Mouse (Mus musculus) kidney, adult 18-20 months (tissue): ENCODE results near the gene Oscar.
"Not testable (repeated sequence)": the region's sequence is repeated elsewhere in the genome, so short reads cannot be mapped to it uniquely, and the experiment has no call there.

Source experiments
- DNase-seq: peaks from one replicate; pipeline ENCODE4 v3.0.0; 2021

Oscar gene

DNA sequence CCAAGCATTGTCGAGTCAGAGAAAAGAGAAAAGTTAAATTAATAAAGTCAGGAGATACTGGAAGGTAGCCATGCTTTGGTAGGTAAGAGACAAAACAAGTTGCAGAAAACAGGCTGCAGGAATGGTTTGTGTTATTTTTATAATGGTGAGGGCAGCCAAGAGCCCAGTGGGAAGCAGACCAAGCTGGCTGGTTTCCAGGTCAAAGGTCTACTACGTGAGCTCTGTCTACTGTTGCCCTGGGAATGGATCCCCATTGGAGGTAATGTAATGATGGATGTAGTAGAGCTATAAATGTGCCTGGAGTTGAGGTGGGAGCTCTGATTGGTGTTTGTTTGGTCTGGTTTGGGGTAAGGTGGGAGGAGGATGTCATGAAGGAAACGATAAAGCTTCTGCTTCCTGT lies 6.9 kb downstream of the Oscar start:
- peak; percentile 79 for DNase-seq

DNA sequence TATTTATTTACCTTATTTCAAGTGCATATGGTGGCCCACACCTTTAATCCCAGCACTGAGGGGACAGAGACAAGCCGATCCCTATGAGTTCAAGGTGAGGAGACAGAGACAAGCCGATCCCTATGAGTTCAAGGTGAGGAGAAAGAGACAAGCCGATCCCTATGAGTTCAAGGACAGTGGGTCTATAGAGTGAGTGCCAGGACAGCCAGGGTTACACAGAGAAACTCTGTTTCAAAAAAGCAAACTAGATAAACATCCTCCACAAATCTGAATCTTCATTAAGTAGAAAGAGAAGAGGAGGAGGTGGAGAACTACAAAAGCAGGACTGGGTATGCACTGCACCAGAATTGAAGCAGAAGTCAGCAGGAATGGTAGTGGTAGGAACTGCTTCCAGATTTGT lies 7.3 kb downstream of the Oscar start:
- no peak for DNase-seq

DNA sequence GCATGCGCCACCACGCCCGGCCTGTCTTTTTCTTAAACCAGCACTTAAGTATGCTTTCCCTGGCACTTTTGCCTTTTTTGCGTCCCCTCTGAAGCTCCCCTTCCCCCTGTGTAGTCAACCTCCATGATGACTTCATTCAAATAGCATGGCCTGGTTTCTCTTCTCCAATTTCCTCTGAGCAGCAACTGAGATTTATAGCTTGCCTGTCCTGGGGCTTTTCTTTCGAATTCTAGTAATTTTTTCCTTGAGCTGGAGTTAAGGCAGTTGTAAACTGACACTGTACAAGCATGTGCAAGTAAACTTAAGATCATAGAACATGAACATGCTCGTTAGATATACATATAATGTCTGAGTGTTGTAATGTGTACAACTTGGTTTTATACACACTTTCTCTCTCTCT lies 8.6 kb downstream of the Oscar start:
- DNase-seq = no peak

DNA sequence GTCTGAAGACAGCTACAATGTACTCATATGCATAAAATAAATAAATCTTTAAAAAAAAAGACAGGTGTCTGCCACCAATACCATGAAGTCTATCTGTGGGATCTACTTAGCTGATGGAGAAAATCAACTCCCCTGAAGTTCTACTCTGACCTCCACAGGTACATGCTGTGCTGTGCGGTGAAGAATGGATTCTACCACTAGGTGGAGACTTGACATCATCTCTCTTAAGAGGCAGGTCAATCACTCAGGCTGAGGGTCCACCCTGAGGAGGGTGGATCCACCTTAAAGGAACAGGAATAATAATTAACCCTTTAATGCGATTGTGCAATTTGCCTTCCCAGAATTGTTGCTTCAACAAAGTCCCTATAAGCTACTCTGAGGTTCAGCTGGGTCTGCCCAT lies 9.2 kb downstream of the Oscar start:
- DNase-seq = peak; percentile 36

DNA sequence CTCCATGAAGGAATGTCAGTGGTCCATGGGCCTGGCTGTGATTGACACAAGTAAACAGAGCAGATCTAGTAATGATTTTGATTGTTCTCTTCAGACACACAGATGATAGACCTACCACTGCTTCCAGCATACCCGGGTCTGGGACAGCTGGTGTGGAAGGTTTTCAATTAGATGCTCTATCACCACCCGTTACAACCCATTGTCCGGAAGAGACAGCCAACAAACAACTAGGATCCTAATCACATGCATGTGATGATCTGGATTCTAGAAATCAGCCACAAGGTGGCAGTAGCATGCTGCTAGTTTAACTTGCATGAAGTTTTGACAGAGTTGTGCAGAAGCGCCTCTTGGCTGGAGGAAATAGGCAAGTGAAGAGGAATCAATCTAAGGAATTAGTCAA lies 14.8 kb downstream of the Oscar start:
- DNase-seq = peak; percentile 66

DNA sequence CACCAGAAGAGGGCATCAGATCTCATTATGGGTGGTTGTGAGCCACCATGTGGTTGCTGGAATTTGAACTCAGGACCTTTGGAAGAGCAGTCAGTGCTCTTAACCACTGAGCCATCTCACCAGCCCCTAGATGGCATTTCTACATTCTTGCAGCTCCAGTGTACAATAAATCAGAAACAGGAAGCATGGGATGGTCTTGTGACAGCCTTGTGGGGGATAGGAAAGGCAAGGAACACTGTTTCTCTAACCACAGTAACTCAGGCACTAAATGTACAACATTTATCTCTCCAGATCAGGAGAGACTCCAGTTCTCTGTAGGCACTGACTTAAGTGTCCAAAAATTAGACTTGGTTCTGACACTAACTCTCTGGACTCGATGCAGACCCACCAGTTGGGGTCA lies 18.2 kb downstream of the Oscar start:
- DNase-seq = not testable (repeated sequence)

DNA sequence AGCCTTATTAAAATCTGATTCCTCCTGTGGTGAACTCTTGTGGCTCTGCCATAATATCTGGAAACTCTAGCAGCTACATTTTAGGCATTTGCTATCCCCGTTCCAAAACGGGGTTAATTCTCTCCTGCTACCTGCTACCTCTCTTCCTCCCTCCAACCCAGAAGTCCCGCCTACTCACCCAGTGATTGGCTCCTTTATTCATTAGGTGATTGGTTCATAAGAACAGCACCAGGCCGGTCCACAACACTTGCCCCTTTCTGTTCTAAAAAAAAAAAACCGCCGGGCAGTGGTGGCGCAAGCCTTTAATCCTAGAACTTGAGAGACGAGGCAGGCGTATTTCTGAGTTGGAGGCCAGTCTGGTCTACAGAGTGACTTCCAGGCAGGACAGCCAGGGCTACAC lies 20.8 kb downstream of the Oscar start:
- peak; percentile 43 for DNase-seq

DNA sequence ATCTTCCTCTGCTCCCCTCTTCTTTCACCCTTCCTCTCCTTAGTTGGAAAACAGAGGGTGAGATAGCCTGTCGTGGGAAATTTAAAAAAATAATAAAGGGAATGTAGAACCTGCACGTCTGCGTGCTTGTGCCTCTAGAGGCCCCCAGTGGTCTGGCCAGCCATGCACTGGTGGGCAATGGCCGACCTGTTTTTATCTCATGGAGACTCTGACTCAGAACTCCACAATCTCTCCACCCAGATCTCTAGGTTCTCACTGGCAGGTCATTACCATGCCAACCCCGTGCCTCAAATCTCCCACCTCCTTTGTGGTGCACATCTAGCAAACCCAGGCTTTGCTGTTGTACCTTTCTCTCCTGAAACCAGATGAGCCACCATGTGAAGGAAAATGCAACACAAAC lies 21.3 kb downstream of the Oscar start:
- no peak for DNase-seq

DNA sequence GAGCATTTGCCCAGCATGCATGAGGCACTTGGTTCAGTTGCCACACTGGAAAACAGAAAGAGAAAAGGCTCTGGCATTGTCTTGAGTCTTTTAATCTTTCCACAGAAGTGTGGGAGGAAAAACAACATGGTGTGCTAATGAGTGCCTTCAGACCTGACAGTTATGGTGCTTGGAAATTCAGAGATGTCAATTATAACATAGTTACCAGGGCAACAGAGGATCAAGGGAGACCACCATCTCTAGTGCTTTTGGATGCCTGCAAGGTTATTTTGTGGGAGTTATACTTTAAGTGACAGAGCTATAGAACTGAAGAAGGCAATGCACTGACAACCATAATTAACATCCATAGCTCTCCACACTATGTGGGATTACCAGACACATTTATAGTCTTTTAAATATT lies 22.1 kb downstream of the Oscar start:
- no peak for DNase-seq

DNA sequence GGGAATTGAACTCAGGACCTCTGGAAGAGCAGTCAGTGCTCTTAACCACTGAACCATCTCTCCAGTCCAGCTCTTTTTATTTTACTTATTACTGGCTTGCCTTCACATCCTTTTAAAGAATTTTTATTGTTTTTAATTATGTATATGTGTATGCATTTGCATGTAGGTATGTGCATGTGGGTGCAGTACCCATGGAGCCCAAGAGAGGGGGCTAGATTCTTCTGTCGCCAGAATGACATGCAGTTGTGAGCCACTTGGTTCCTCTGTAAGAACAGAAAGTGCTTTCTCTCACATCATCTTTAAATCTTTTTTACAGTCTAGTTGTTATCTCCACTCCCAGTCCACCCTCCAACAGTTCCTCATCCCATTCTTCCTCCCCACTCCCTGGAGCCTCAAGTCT lies 24.4 kb downstream of the Oscar start:
- no peak for DNase-seq

DNA sequence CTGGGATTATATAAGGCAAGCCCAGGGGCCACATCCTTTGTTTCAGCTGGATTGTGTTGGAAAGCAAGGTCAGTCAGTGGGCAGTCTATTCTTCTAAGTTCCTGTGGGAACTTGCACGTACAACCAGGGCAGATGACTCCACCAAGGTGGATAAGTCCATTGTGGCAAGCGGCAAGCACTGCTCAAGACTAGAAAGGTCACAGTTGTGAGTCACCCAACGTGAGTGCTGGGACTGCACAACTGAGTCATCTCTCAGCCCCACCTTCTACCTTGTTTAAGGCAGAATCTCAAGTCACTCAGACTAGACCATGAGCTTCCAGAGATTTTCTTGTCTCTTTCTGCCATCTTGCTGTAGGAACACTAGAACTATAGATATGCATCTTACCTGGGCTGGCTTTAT lies 25.4 kb downstream of the Oscar start:
- DNase-seq = no peak

DNA sequence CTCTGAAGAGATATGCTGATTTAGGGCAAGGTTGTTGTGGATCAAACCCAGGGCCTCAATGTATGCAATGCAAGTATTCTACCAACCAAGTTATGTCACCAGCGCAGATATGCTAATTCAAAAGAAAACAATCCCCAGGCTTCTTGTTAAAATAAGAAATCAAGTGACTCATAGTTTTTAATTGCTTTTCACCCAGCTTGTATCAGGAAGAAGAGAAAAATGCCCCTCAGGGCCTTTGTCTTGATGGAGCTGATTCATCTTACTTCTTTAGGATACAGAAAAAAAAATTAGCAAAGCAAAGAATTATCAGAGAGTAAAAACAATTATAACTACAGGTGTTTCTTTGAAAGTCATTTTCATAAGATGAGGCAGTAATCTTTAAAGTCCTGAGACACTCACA lies 28.7 kb downstream of the Oscar start:
- DNase-seq = no peak

DNA sequence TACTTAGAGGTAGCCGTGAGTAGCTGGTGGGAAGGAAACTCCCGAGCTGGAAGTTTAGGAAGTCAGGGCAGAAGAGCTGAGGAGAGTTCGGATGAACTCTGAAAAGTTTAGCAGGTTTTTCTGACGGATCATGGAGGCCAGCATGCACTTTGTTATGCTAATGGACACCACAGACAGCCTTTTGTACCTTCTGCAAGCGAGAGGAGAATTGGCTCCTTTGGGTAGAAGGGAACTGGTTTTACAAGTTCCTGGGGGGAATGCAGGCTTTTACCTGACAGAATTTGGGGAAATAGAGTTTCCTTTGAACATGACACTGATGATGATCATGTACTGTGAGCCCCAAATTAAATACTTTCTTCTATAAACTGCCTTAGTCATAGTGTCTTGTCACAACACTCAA lies 29.7 kb downstream of the Oscar start:
- DNase-seq = no peak

DNA sequence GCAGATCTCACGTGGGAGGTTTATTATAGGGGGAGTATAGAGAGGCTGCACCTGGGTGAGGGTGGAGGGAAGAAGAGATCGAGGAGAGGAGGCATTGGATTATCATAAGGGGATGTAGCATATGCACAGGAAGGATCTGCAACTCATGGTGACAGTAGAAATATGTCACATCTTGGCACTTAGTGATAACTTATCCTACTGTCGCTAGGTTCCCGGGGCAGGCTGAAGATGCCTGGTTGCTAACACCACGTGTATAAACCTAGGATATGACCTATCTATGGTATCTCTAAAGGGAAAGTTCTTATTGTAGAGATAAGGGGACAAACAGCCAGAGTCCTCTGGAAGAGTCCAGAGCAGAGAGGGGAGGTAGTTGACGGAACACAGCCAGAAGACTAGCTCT lies 30.2 kb downstream of the Oscar start:
- DNase-seq = no peak

DNA sequence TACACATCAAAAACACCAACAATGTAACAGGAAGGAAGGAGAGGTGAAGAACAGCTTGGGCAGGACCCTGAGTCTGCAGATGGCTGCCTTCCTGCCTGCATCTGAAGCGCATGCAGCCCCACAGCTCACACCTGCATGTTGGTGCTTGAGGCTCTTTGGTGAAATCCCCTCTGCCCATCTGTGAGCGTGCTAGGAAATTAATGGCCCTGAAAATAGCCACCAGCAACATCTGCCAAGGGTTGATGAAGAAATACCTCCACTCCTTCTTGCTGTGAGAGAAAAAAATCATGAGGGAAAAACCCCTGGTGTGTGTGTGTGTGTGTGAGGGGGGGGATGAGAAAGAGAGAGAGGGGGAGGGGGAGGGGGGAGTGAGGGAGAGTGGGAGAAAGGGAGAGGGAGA lies 35.9 kb downstream of the Oscar start:
- DNase-seq = no peak

DNA sequence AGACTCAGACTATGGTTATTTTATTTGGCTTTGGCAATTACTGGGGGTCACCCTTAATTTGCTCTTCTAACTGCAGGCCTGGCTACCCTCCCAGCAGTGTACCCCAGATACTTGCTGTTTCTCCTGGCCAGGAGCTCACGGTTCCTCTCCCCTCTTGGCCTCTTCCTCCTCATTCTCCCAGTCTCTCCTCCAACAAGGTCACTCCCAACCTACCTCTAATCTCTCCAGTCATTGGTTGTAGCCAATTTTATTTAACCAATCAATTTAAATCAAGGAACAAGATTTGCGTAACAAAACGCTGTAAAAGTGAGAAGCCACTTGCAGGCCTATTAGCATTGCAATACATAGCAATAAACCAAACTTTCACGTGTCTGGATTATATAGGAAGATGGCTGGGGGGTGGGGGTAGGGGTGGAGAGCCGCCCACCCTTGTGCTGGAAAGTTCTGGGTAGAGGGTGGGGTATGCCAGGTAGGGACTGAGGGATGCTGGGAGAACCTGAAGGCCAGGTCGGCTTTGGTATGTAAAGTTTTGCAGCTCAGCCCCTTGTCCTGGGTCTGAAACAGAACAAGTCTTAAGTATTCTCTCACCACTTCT lies 36.9 kb downstream of the Oscar start:
- DNase-seq = no peak

DNA sequence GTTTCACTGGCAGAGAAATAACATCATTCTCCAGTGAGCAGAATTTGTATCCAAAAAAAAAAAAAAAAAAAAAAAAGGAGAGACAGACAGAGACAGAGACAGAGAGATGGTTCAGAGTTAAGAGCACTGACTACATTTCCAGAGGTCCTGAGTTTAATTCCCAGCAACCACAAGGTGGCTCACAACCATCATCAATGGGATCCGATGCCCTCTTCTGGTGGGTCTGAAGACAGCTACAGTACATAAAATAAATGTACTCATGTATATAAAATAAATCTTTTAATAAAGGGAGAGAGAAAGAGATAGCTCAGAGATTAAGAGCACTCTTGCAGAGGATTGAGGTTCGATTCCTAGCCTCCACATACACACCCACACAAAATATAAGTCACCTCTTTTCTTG lies 37.8 kb downstream of the Oscar start:
- DNase-seq = no peak

DNA sequence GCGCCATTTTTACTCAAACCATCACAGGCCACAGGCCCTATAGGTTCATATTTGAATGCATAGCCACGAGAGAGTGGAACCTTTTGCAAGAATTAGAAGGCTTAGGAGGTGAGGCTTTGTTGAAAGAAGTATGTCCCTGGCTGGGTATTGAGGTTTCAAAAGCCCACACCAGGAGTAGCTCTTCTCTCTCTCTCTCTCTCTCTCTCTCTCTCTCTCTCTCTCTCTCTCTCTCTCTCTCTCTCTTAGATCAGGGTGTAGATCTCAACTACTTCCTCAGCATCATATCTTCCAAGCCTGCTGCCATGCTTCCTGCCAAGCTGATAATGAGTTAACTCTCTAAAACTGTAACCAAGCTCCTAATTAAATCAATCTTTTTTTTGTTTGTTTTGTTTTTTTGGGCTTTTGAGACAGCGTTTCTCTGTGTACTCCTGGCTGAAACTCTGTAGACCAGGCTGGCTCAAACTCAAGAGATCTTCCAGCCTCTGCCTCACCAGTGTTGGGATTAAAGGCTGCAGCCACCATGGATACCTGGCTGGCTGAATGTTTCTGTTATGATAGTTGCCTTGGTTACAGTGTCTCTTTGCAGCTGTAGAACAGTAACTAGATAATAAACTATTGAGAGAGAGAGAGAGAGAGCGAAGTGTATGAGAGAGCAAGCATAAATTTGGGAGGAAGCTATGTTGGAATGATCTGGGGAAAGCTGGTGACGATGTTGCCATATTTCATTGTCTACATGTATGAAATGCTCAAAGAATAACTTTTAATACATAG lies 39.4 kb downstream of the Oscar start:
- DNase-seq = no peak

DNA sequence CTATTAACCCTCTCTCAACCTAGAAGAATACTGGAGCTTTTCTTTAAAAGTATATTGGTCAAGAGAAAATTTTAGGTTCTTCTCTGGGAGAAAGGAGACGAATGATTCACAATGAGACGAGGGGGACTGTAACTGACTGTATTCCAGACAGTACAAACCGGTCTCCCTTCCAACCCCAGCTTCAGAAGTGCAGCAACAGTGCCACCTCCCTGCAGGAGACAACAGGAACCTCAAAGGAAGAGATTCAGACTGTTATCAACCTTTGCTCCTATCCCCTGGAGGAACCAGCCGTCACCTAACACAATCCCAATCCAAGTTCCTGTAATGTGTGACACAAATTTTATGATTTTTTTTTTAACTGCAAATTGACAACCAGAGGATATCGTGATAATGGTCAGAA lies 41.7 kb downstream of the Oscar start:
- DNase-seq = no peak

DNA sequence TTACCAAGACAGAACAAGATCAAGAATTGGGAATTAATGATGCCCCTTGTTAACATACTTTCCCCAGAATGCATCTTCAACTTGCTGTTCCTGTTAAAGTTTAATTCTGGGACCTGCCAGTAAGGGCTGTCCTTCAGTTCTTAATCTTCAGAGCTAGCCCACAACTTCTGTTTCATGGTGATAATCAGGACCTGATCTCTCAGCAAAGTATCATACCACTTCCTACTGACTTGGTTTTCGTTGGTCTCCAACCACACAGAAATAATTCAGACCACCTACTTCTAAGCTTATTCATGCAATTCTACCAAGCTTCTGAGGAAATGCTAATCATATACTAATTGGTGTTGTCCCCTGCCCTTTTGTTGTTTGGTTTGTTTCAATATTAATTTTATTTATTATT lies 44.1 kb downstream of the Oscar start:
- DNase-seq = no peak

DNA sequence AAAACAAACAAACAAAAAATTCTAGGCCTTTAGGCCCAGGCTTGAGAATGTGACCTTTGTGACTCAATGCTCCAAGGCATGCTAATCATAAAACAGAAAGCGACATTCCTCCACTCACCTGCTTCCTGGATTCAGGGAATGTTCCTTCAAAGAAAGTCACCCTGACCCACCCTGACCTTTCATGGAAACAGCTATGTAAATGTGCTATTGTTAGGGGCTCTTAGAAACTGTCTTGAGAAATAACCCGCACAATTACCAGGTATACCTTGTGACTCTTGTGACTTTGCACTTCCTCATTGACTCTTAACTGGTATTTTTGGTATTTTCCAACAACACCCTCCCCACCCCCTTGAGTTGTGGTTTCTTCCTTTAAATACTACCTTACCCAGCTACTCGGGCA lies 45.4 kb downstream of the Oscar start:
- DNase-seq = peak; percentile 5

DNA sequence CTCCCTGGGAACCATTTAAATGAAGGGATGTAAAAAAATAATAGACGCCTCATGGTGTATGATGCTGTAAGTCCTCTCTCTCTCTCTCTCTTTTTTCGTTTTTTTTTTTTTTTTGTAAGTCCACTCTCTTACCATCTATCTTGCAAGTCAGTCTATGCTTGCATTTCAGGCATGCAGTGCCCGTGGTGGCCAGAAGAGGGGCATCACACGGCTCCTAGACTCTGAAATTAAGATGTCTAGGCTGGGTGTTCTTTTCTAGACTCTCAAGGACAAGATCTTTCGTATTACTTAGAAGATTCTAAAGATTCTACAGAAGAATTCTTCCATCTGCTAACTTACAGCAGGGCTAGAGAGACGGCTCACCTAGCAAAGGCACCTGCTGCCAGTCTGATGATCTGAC lies 46.2 kb downstream of the Oscar start:
- DNase-seq = no peak

DNA sequence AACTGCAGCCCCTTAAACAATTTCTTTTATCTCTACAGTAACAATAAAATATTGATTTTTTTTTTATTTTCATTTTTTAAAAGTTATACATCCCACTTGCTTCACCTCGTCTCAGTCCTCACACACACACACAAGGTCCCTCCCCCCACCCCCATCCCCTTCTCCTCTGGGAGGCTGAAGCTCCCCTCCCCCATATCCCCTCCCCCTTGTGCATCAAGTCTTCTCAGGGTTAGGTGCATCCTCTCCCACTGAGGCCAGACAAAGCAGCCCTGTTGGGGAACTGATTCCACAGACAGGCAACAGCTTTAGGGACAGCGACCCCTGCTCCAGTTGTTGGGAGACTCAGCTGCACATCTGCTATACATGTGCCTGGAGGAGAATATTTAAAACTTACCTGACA lies 48.6 kb downstream of the Oscar start:
- no peak for DNase-seq
